Mouse (Mus musculus) thymus, adult 2 months (tissue): ENCODE results near the gene Eif2b2.

Experiments
- CTCF ChIP-seq: fragments of 200-500 bp; IDR thresholded peaks from 2 replicates; pipeline ENCODE4 v1.5.1; 2012; ENCODE audit warnings: mild to moderate bottlenecking, control low read depth, low read length, moderate library complexity, borderline replicate concordance; ENCODE audit not compliant: control insufficient read depth, poor library complexity, insufficient read depth; ENCODE audit errors: extremely low read depth
- POLR2A ChIP-seq: fragments of 200-500 bp; IDR thresholded peaks from 2 replicates; pipeline ENCODE4 v1.6.1; 2012; ENCODE audit warnings: mild to moderate bottlenecking, low read length, control low read depth, moderate library complexity; ENCODE audit not compliant: control insufficient read depth, poor library complexity, insufficient read depth; ENCODE audit errors: extremely low read depth

DNA sequence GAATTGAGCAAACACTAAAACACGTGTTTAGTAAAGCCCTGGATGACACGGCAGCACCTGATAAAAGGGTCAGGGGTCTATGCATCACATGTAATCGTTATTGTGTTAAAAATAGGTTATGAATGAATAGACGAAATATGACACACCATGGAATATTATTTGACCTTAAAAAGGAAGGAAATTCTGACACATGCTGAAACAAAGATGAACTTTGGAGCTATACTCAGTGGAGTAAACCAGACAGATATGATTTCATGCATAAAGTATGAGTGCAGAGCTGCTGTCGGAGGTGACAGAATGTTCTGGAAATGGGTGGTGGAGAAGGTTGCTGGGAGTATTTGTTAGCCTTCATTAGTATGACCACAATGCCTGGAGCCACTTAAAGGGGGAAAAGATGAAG is 15.6 kb upstream of the Eif2b2 start:
- no peak for TF ChIP-seq CTCF
- TF ChIP-seq POLR2A, result no peak
